Mouse (Mus musculus): ENCODE measurements around the gene Gm10477.
"Not testable (repeated sequence)": the region's sequence is repeated elsewhere in the genome, so short reads cannot be mapped to it uniquely, and the experiment has no call there.

Gene Gm10477

DNA sequence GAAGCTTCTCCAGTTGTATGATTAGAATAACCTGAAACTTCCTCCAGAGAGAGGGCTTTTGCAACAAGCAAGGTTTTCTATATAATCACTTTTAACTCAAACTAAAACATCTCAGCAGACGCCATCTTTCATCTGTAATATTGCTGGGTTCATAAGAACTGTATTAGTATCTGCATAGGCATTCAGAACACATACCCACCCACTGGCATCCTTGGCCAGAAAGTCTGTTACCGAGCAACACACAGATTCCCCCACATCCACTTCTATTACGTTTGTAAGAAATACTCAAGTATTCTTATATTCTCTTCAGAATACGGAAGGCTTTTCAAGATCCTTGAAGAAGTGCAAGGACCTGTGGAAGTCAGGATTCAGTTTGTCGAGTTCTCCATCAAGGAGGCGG, at the start of gene Gm10477:
TSS of gene Gm10477 (plus strand) at position 301 of the 400 bp plus-strand sequence.
- not testable (repeated sequence) for DNase-seq (ENCODE audit: low spot score)

DNA sequence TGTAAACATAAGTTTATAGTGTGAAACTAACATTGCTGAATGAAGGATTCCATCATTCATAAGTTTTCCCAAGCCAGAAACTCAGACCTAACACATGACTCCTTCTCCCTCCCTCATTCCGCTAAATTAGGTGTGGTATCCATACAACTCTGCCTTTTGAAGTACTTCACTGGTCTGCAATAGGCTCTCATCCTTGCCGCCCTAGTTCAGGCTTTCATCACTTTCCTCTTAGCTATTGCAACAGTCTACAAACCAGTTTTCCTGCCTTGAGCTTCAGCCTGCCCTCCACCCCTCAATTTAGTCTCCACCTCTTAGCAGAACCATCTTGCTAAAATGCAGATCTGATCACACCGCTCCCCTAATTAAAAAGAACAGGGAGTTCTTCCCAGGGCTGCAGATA, 47.0 kb upstream of the Gm10477 start:
- DNase-seq (ENCODE audit: low spot score): no peak

DNA sequence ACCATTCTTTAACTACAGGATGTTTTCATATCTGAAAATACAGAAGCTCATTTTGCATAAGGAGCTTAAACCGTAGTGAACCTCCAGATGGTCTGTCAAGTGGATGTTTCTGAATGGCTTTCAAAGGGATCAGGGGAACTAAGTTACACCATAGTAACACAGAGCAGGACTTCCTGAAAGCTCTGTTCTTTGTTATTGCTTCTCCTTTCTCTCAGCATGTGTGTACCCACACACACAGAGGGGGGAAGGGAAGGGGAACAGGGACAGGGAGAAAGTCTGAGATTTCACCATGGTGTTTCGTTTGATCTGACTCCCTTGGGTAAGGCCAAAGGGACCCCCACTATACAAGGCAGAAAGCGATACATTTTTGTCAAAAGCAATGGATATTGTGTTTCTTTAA, 42.6 kb upstream of the Gm10477 start:
- no peak for DNase-seq (ENCODE audit: low spot score)

DNA sequence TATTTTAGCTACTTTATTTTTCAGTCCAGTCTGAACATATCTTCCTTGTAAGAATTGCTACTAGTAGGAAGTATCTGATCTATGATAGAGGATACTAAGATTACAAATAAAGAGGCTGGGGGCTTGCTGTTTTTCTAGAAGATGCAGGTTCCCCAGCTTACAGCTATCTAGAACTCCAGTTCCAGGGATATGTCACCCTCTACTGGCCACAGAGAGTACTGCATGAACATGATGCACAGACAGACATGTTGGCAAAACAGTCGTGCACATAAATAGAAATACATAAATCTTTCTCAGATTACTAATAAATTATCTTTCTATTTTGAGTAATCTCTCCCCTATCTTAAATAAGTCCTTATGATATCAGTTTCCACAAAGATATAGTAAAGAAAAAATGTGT, 34.8 kb upstream of the Gm10477 start:
- DNase-seq (ENCODE audit: low spot score): peak; percentile 61

DNA sequence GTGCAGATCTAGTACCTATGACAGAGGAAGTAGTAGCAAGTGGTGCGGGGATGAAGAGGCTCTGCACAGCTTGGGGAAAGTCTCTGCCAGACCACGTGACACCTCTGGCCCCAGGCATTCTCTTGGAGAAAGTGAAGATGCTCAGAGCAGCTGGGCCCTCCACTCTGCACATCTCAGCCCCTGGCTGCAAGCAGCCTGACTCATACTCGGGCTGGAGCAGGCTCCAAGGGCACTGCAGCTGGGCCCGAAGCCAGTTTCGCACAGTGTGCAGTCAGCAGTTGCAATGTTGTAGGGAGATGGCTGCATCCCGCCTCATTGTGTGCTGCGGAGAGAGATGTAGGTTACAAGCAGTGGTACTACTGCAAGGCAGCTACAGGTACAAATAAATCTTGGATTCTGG, 27.3 kb upstream of the Gm10477 start:
- no peak for DNase-seq (ENCODE audit: low spot score)

DNA sequence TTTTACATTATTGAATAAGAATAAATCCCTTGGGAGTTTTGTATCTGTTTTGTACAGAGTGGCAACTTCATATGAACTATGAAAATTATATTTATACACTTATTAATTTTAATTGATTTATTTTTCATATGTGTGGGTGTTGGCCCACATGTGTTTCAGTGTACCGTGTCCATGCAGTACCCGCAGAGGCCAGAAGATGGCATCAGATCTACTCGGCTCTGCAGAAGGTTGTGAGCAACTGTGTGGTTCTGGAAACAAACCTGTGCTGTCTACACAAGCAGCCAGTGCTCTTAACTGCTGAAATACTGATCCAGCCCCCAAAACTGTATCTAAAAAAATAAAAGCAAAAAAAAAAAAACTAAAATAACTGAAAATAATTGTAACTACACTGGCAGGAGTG, 6.7 kb downstream of the Gm10477 start:
- peak; percentile 37 for DNase-seq (ENCODE audit: low spot score)

DNA sequence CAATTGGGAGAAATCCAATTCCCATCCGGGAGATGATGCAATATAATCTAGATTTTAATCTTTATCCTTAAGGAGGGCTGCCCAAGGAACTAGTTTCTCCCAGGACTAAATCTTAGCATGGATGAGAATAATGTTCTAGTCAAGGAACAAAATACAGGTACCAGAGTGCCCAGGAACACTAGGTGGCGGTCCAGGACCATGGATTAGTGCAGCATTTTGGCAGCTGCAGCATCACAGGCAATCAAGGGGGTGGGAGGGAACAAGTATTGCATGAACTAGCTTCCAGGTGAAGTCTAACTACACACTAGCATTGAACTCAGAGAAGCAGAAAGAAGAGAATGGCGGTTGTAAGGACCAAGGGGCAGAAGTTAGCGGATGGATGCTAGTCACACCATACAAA, 12.6 kb downstream of the Gm10477 start:
- no peak for DNase-seq (ENCODE audit: low spot score)

DNA sequence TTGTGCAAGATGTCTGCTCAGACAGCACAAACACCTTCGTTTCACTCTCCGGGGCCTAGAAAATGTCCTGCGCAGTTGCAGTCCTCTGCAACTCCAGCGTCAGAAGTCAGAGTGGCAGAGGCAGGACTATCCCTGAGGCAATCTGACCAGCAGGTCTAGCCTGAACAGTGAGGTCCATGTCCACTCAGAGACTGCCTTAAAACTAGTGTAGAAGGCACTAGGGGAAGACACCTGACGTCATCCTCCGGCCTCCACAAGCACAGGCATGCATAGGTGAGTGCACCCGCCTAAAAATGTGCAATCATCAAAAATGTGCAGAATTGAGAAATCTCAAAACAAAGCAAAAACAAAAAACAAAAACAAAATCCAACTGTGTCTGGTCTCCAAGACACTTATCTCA, 25.0 kb downstream of the Gm10477 start, which contains the start of gene Gm648:
TSS of gene Gm648 (minus strand) at position 101 of the 400 bp plus-strand sequence.
- DNase-seq (ENCODE audit: low spot score): no peak

DNA sequence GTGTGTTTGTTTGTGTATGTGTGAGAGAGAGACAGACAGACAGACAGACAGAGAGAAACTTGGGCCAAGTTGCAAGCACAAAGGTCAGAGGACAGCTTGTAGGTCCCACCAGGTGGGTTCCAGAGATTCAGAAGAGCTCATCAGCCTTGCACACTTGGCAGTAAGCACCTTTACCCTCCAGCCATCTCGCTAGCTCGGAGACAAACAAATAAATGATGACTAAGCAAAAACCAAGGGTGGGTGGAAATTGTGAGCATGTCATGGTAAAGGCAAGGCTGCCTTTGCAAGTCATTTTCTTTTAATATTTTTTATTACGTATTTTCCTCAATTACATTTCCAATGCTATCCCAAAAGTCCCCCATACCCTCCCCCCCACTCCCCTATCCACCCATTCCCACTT, 29.0 kb downstream of the Gm10477 start:
- DNase-seq (ENCODE audit: low spot score): no peak

DNA sequence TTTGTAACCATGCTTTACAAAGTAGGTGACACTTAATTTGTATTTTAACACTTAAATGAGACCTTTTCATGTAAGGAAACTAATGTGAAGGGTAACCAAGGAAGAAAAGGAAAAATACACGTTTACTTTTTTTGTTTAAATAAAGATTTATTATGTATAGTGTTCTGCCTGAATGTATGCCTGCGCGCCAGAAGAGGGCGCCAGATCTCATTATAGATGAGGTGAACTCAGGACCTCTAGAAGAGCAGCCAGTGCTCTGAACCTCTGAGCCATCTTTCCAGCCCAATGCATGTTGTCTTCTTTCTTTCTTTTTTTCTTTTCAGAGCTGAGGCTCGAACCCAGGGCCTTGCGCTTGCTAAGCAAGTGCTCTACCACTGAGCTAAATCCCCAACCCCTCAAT, 47.9 kb downstream of the Gm10477 start:
- peak; percentile 16 for DNase-seq (ENCODE audit: low spot score)
